Mouse (Mus musculus) hindbrain, embryonic 11.5 days (tissue): ENCODE measurements at regions not wholly inside any gene's neighbourhood (a gene's known extent, or its start where the extent isn't known, plus 50 kb on each side); places are given as distances from the start of the nearest gene placed in this dataset.

Experiments used
- ATAC-seq: fragments of 200-750 bp; cut with Nextera tagmentation; 2 replicates; pipeline ENCODE4 v1.8.0; 2017; ENCODE audit warnings: mild to moderate bottlenecking, moderate TSS enrichment, moderate library complexity; ENCODE audit not compliant: low FRiP score
- DNase-seq: peaks from one replicate; pipeline ENCODE4 v3.0.0-alpha.2; 2015; ENCODE audit warnings: low spot score
- H3K27ac ChIP-seq: fragments of 300-500 bp; sonication (generic); 2 replicates; pipeline ENCODE4 v1.5.1; 2014; ENCODE audit warnings: mild to moderate bottlenecking, low read depth, low read length
- H3K27me3 ChIP-seq: fragments of 300-500 bp; sonication (generic); 2 replicates; pipeline ENCODE4 v1.6.1; 2014; ENCODE audit warnings: mild to moderate bottlenecking, low read length, moderate library complexity, mixed read lengths; ENCODE audit not compliant: control insufficient read depth, insufficient read depth
- H3K36me3 ChIP-seq: fragments of 300-500 bp; sonication (generic); 2 replicates; pipeline ENCODE4 v1.6.1; 2014; ENCODE audit warnings: mild to moderate bottlenecking, low read length, moderate library complexity, mixed read lengths; ENCODE audit not compliant: control insufficient read depth, insufficient read depth
- H3K4me1 ChIP-seq: fragments of 300-500 bp; sonication (generic); replicated peaks from 2 replicates; pipeline ENCODE4 v1.6.1; 2014; ENCODE audit warnings: low read length, mixed read lengths; ENCODE audit not compliant: control insufficient read depth, insufficient read depth
- H3K4me2 ChIP-seq: fragments of 300-500 bp; sonication (generic); replicated peaks from 2 replicates; pipeline ENCODE4 v1.6.1; 2014; ENCODE audit warnings: mild to moderate bottlenecking, low read depth, low read length
- H3K4me3 ChIP-seq: fragments of 300-500 bp; sonication (generic); 2 replicates; pipeline ENCODE4 v1.5.1; 2014; ENCODE audit warnings: low read depth, low read length
- H3K9ac ChIP-seq: fragments of 300-500 bp; sonication (generic); 2 replicates; pipeline ENCODE4 v1.6.1; 2014; ENCODE audit warnings: low read depth, low read length
- H3K9me3 ChIP-seq: fragments of 300-500 bp; sonication (generic); 2 replicates; pipeline ENCODE4 v1.6.1; 2016; ENCODE audit warnings: low read length; ENCODE audit not compliant: control insufficient read depth
- WGBS: fragments of 180-500 bp; shearing (Covaris S2); extraction: QIAGEN DNeasy Blood & Tissue Kit; methylation state at CpG from one replicate; pipeline ENCODE4 v1.1.7; 2014; 5-methylcytosine and 5-hydroxymethylcytosine counted together

- WGBS = 55% methylated on average over 1 of the region's 1 CpGs
- no peak overlapping the region for H3K27ac ChIP-seq
- DNase-seq = no peak
- H3K36me3 ChIP-seq = no peaks in the 10 kb centered on the region
- H3K27me3 ChIP-seq = no peaks in the 10 kb centered on the region
- no peak for ATAC-seq
- H3K9me3 ChIP-seq = no peaks in the 10 kb centered on the region
- H3K9ac ChIP-seq = no peak overlapping the region
- no peak overlapping the region for H3K4me3 ChIP-seq
- H3K4me2 ChIP-seq = no peak overlapping the region
- no peaks in the 10 kb centered on the region for H3K4me1 ChIP-seq
Measured at GRCm38 (mm10) chrX:110061870-110062269, 752.2 kb upstream of the Pou3f4 start.

- no peak for DNase-seq
- Histone ChIP-seq H3K27me3 (no peaks in the 10 kb centered on the region), H3K4me3 (no peak overlapping the region), H3K9me3 (no peaks in the 10 kb centered on the region), H3K4me1 (no peaks in the 10 kb centered on the region), H3K4me2 (no peak overlapping the region), H3K9ac (no peak overlapping the region), H3K27ac (no peak overlapping the region), H3K36me3 (no peaks in the 10 kb centered on the region)
- peak; percentile 54; the same call in 1 of the 2 replicates for ATAC-seq
- WGBS = 38% methylated on average over 4 of the region's 4 CpGs
Measured at GRCm38 (mm10) chrX:110076376-110076775, 737.7 kb upstream of the Pou3f4 start.

GRCm38 (mm10) chrX:110077761-110078531, 736.1 kb upstream of the Pou3f4 start:
- no peak overlapping the region for H3K27ac ChIP-seq
- H3K9me3 ChIP-seq = no peaks in the 10 kb centered on the region
- ATAC-seq = peak; percentile 70
- WGBS = 55% methylated on average over 3 of the region's 3 CpGs
- no peak for DNase-seq
- no peak overlapping the region for H3K4me2 ChIP-seq
- no peaks in the 10 kb centered on the region for H3K4me1 ChIP-seq
- no peaks in the 10 kb centered on the region for H3K27me3 ChIP-seq
- H3K4me3 ChIP-seq = no peak overlapping the region
- H3K36me3 ChIP-seq = no peaks in the 10 kb centered on the region
- no peak overlapping the region for H3K9ac ChIP-seq

GRCm38 (mm10) chrX:110096976-110097375, 717.1 kb upstream of the Pou3f4 start:
- H3K9me3 ChIP-seq = no peaks in the 10 kb centered on the region
- no peaks in the 10 kb centered on the region for H3K4me1 ChIP-seq
- no peak for ATAC-seq
- no peak for DNase-seq
- H3K4me2 ChIP-seq = no peak overlapping the region
- H3K27me3 ChIP-seq = no peaks in the 10 kb centered on the region
- H3K4me3 ChIP-seq = no peak overlapping the region
- H3K36me3 ChIP-seq = no peaks in the 10 kb centered on the region
- H3K27ac ChIP-seq = no peak overlapping the region
- 86% methylated on average over 1 of the region's 1 CpGs for WGBS
- H3K9ac ChIP-seq = no peak overlapping the region

GRCm38 (mm10) chrX:110109490-110109889, 704.6 kb upstream of the Pou3f4 start:
- no peak for ATAC-seq
- H3K4me1 ChIP-seq = no peaks in the 10 kb centered on the region
- H3K27ac ChIP-seq = no peak overlapping the region
- H3K4me3 ChIP-seq = no peak overlapping the region
- no peaks in the 10 kb centered on the region for H3K27me3 ChIP-seq
- H3K9ac ChIP-seq = no peak overlapping the region
- H3K4me2 ChIP-seq = no peak overlapping the region
- H3K36me3 ChIP-seq = no peaks in the 10 kb centered on the region
- no peaks in the 10 kb centered on the region for H3K9me3 ChIP-seq
- no peak for DNase-seq

GRCm38 (mm10) chrX:110117471-110118190, 696.4 kb upstream of the Pou3f4 start:
- no peaks in the 10 kb centered on the region for H3K36me3 ChIP-seq
- no peak overlapping the region for H3K4me3 ChIP-seq
- 94% methylated on average over 3 of the region's 3 CpGs for WGBS
- H3K9me3 ChIP-seq = no peaks in the 10 kb centered on the region
- H3K9ac ChIP-seq = no peak overlapping the region
- ATAC-seq = no peak
- DNase-seq = no peak
- H3K27me3 ChIP-seq = no peaks in the 10 kb centered on the region
- no peaks in the 10 kb centered on the region for H3K4me1 ChIP-seq
- no peak overlapping the region for H3K27ac ChIP-seq
- H3K4me2 ChIP-seq = no peak overlapping the region

- DNase-seq (no peak), ATAC-seq (no peak)
- Histone ChIP-seq H3K4me2 (no peak overlapping the region), H3K36me3 (no peaks in the 10 kb centered on the region), H3K9me3 (no peaks in the 10 kb centered on the region), H3K9ac (no peak overlapping the region), H3K4me3 (no peak overlapping the region), H3K4me1 (no peaks in the 10 kb centered on the region), H3K27me3 (no peaks in the 10 kb centered on the region), H3K27ac (no peak overlapping the region)
- 75% methylated on average over 1 of the region's 1 CpGs for WGBS
Measured at GRCm38 (mm10) chrX:110120720-110121119, 693.4 kb upstream of the Pou3f4 start.
